Mouse (Mus musculus) embryo, embryonic 11.5 days (tissue): ENCODE results near the gene Cckbr.

Source experiments
- DNase-seq: peaks from one replicate; pipeline ENCODE4 v3.0.0-alpha.2; 2012; ENCODE audit warnings: low read depth, low spot score

Cckbr gene

DNA sequence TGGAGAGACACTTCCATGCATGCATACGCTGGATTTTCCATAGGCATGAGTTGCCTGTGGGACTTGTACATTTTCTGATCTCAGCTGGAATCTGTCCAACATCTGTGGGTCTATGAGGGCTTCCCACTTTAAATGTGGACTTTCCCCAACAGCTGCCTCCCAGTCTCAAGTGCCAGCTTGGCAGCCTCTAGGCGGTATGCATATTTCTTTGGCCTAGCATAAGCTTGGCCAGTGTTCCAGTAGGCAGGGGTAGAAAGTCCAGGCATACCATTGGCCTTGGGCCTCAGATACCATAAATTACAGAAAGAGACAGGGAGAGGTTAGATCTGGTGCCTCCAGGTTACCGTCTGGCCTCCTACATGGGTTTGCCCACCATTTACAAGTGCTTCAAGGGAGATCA is 72.3 kb downstream of the Cckbr start:
- DNase-seq: no peak

DNA sequence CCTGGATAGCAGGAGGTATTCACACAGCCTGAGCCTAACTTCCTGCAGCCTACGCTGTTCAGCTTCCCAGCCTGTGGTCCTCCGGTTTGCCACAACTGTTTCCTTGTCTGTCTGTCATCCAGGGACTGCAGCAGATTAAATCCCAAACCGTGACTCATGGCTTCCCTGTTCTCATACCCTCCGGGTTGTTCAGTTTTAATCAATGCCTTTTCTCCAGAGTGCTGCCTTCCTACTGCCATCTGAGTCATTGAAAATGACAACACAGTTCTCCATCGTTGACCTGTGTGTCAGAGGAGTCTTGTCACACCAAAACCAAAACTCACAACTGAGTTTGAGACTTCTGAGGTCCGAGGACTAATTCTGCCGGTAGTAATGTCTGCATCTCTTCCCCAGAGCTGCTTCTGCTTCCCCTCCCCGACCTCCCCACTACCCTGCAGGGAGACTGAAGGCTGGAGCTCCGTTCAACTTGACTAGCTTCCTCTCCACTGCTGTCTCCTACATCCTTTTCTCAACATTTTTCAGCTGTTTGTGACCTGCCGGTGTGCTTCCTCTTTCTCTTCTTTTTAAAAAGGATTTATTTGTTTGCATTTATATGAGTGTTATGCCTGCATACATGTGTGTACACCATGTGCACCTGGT is 73.4 kb downstream of the Cckbr start:
- no peak for DNase-seq

DNA sequence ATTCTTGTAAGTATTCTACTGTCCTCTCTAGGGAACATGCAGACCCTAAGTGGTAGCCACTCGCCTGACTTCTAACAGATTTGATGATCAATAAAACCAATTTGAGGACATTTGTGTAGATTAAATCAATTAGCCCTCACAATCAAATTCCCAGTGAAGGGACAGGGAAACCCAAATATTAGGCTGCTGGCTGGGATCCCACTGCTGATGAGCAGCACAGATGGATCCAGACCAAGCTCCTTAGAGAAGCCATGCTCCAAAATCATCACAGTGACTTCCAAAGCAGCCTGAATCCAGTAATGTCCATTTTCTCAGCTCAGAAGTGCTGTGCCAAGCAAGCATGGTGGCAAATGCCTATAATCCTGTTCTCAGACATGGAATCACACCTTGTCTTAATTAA is 74.1 kb downstream of the Cckbr start:
- no peak for DNase-seq

DNA sequence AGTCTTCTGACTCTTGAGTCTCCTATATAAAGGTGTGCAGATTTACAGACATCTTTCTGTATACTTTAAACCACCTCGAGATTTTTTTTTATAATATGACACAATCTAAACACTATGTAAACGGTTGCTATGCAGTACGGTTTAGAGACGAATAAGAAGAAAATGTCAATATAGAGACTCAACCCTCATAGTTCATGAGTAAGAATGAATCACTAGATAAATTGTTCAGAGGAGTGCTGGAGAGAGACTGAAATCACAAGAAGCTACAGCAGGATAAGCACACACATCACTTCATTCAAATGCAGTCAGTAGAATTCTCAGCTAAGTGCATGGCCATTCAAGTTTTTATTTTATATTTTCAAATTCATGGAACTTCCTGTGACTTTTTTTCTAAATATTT is 76.5 kb downstream of the Cckbr start:
- DNase-seq: no peak

DNA sequence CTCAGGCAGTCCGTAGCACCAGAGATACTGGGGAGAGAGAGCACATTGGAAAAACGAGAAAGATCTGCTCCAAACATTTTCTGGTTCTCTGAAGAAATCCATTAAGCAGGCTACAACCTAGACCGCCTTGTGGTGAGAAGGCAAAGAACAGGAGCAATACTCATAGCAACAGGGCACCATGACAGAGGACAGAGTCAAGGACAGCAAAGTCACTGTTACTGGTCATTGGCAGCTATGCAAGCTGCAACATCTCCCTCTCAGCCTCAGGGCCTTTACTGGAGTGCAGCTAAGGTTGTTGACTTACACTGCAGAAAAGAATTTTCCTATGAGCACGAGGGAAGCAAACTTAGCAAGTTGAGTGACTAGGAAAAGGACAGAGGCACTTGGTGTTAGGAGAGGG is 81.7 kb downstream of the Cckbr start:
- DNase-seq: no peak

DNA sequence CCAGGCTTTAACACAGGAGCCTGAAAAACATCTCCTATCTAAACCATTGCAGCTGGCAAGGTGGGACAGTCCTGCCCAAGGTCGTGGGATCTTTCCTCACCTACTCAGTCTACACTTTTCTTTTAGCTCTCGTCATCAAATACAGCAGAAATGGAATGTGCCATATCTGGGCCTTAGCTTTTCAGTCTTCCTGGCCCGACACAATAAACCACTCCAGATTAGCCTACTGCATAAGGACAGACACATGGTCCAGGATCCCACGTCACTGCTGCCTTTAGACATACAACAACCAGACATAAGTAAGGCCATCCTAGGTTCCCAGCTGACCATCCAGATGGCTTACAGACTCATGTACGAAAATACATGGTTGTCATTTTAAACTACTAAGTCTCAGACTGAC is 84.6 kb downstream of the Cckbr start:
- DNase-seq: no peak

DNA sequence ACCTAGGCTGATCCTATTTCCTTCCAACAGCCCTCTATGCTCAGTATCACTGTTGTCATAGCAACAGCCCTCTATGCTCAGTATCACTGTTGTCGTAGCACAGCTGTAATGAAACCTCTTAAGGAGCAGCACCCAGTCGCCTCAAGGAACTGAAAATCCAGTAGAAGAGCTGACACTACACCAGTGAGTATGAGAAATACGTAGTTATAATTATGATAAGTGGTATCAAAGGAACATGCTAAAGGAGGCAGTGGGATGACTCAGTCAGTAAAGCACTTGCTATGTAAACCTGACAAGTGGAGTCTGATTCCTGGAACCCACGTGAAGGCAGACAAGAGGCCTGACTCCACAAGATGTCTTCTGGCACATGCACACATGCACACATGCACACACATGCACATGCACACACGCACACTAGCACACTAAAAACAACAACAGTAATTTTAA is 88.3 kb downstream of the Cckbr start:
- no peak for DNase-seq

DNA sequence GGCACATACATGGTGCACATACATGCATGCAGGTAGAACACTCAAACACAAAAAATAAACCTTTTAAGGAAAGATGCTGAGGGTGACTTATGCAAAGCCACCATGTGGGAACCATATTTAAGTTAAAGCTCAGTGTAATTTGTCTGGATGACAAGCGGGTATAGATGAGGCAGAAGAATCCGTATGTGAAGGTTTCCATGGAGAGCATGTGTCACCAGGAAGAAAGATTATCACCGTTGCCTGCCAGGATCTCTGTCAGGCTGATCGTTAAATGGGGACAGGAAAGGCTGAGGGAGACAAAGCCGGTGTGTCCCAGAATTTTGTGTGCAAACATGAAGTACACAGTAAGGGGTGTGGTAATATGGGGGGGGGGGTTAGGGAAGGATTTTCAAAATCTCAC is 89.0 kb downstream of the Cckbr start:
- no peak for DNase-seq

DNA sequence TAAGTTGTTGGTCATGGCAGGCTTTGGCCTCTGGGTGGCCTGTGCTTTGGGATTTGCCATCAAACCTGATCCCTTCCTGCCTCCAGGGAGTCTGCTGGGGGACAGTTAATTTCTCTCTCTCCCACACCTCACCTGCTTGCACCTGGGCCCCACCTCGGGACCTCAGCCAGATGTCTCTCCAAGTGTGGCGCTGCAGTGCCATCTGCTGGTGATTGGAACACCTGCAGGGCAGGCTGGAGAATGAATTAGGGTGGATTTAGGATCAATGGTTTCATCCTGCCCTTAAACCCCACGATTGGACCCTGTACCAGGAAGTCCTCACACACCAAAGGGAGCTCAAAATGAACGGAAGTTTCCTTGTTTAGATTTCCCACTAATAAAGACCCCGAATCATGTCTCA is 89.6 kb downstream of the Cckbr start:
- DNase-seq: peak; percentile 36

DNA sequence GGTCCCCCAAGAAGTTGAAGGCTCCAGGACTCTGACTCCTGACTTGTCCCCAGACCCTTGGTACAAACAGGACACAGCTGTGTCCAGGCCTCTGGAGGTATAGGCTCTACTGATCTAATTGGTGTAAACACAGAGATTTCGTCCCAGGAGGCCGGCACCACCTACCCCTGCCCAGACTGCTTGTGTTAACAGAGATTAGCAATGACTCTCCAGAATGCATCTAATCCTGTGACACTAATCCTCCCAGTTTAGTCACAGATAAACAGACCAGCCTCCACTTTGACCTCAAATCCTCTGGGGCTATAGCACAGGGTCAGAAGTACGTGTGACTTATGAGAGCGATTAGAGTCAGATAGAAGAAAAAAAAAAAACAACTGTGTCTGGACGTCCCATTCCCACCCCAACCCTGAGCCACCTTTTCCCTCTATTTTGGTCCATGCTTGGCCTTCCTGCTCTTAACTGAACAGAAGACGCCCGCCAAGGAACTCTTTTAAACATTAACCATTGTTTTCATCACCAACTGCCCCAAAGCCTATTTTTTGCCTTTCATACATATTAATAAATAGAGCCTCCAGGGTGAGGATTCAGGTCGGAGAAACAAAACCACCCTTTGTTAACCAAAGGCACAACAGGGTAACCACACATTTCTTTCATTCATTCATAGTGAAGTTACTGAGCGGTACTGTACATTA is 91.3 kb downstream of the Cckbr start:
- no peak for DNase-seq

DNA sequence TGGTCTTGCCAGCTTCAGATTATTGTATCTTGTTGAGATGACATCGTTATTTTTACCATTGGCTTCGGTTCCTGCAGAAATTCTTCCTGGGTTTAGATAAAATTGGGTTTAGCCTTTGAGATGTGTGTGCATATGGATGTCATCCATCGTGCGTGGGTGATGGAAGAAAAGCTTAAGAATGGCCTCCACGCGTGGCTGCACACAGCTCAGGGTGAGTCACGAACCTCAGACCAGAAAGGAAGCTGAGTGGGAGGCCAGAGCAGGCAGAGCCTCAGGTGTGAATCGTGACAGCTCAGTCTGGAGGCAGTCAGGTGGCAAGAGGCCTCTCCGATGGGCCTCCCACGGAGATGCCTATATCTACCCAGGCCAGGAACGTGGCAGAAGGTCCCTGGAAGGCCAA is 93.8 kb downstream of the Cckbr start:
- DNase-seq: no peak

DNA sequence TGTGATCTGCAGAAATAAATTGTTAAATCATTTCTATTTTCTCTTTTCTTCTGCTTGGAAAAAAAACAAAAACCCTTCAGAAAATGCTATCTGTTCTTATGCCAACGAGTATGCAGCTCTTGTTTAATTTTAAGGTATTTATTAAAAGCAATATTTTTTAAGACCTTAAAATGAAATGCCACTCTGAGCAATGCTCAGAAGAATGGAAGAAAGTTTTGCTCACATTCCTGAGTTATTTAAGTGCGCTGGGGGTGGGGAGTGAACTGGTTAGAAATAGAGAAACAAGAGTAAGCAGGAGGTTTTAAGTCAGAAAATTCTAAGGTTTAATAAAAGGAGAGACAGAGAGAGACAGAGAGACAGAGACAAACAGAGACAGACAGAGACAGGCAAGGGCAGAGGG is 94.2 kb downstream of the Cckbr start:
- no peak for DNase-seq

DNA sequence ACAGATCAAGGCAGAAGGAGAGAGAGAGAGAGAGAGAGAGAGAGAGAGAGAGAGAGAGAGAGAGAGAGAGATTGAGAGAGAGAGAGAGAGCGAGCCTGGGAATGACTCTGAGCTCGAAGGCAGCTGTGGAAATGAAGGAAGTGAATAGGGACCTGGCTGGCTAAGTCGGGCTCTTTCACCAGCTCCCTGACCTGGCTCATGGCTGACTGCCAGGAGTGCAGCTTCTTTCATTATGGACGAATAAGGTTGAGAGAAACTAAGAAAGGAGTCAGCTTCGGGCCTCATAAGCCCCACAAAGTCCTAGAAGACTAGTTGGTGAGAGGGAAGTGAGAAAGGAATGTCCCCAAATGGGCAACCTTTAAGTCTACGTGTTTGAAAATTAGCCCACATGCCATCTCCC is 94.7 kb downstream of the Cckbr start:
- no peak for DNase-seq
